Comparison of ENCODE assay signal across 25 mouse cellular contexts in the genomic region with DNA sequence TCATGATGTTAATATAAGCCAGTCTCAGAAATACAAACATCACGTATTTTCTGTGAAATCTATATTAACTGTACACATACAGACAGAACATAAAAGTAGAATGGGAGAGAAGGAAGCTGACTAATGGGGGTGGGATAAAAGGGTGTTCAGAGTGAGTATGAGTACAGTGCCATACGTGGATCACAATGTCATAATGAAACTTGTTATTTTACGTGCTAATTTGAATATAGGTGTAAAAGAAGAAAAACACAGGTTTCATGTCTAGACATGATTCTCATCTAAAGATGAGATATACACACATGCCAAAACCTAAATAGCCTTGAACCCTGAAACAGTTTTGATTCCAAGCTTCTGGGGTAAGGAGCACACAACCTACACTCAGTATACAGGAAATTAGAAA.
"Had no signal": no experiment of that assay in that cellular context is flagged by ENCODE, and none has a peak within 500 bp of the region (broad histone marks: within the 10 kb centered on the region; RNA-seq: fewer than 3 reads in every experiment).

No protein-coding gene starts in this region.

- H3K4me3 ChIP-seq: heart, adult 2 months; heart, embryonic 13.5 days; heart, embryonic 15.5 days; hindbrain, embryonic 13.5 days; hindbrain, embryonic 15.5 days; intestine, embryonic 15.5 days; layer of hippocampus, adult 2 months; left cerebral cortex, adult 2 months; limb, embryonic 10.5 days; limb, embryonic 12.5 days; liver, embryonic 13.5 days had no signal

- DNase-seq: gastrocnemius, postnatal 25 days; heart, adult 2 months; heart, postnatal 14 days; heart, postnatal 36 days; kidney, adult 18-20 months; kidney, adult 8-10 months; kidney, postnatal 10 days; kidney, postnatal 25 days; kidney, postnatal 4 days; liver; liver, embryonic 13.5 days had no signal

- H3K4me2 ChIP-seq: heart, embryonic 11.5 days; heart, embryonic 13.5 days; heart, embryonic 15.5 days; hindbrain, embryonic 13.5 days; hindbrain, embryonic 15.5 days; intestine, embryonic 15.5 days; limb, embryonic 12.5 days; liver, embryonic 11.5 days; liver, embryonic 13.5 days had no signal

- H3K27ac ChIP-seq: heart, adult 2 months; heart, embryonic 13.5 days; heart, embryonic 15.5 days; hindbrain, embryonic 13.5 days; hindbrain, embryonic 15.5 days; hindbrain, postnatal 0 days; intestine, embryonic 15.5 days; layer of hippocampus, adult 2 months; left cerebral cortex, adult 2 months; limb, embryonic 10.5 days; limb, embryonic 12.5 days; liver, embryonic 13.5 days had no signal

- H3K9me3 ChIP-seq: heart, embryonic 13.5 days; heart, embryonic 15.5 days; hindbrain, embryonic 13.5 days; hindbrain, embryonic 15.5 days; intestine, embryonic 15.5 days; limb, embryonic 10.5 days; limb, embryonic 12.5 days; liver, embryonic 13.5 days had no signal

- H3K9ac ChIP-seq: heart, embryonic 13.5 days; heart, embryonic 15.5 days; hindbrain, embryonic 13.5 days; hindbrain, embryonic 15.5 days; intestine, embryonic 15.5 days; limb, embryonic 12.5 days; liver, embryonic 13.5 days had no signal

- H3K36me3 ChIP-seq: heart, embryonic 13.5 days; heart, embryonic 15.5 days; hindbrain, embryonic 13.5 days; hindbrain, embryonic 15.5 days; intestine, embryonic 15.5 days; limb, embryonic 10.5 days; limb, embryonic 12.5 days; liver, embryonic 13.5 days had no signal

- H3K4me1 ChIP-seq: heart, embryonic 15.5 days; hindbrain, embryonic 13.5 days; hindbrain, embryonic 15.5 days; intestine, embryonic 15.5 days; limb, embryonic 10.5 days; limb, embryonic 12.5 days; liver, embryonic 13.5 days had no signal

- H3K27me3 ChIP-seq: heart, embryonic 13.5 days; heart, embryonic 15.5 days; hindbrain, embryonic 13.5 days; hindbrain, embryonic 15.5 days; intestine, embryonic 15.5 days; limb, embryonic 12.5 days; liver, embryonic 13.5 days had no signal

- ATAC-seq: hindbrain, postnatal 0 days; inflammation-experienced regulatory T-cells, adult 6 months; intestine, embryonic 15.5 days; intestine, postnatal 0 days had no signal
